Mouse (Mus musculus) hindbrain, embryonic 14.5 days (tissue): ENCODE measurements around the gene Ncf1. TPM values are rescaled to one million over a fixed set of nuclear protein-coding genes. Genes with fewer than 3 reads are reported as not detected.

Experiments used
- ATAC-seq: fragments of 200-750 bp; cut with Nextera tagmentation; 2 replicates; pipeline ENCODE4 v1.8.0; 2017; ENCODE audit warnings: moderate number of reproducible peaks, mild to moderate bottlenecking, moderate TSS enrichment, moderate library complexity; ENCODE audit not compliant: low FRiP score
- DNase-seq: peaks from one replicate; pipeline ENCODE4 v3.0.0-alpha.2; 2015; ENCODE audit warnings: low spot score
- H3K27ac ChIP-seq: fragments of 300-500 bp; sonication (generic); 2 replicates; pipeline ENCODE4 v1.5.1; 2014; ENCODE audit warnings: mild to moderate bottlenecking, moderate library complexity
- H3K27me3 ChIP-seq: fragments of 300-500 bp; sonication (generic); 2 replicates; pipeline ENCODE4 v1.6.1; 2014; ENCODE audit warnings: mild to moderate bottlenecking, low read length, mixed read lengths; ENCODE audit not compliant: control insufficient read depth, insufficient read depth
- H3K36me3 ChIP-seq: fragments of 300-500 bp; sonication (generic); replicated peaks from 2 replicates; pipeline ENCODE4 v1.6.1; 2014; ENCODE audit not compliant: control insufficient read depth, insufficient read depth
- H3K4me1 ChIP-seq: fragments of 300-500 bp; sonication (generic); replicated peaks from 2 replicates; pipeline ENCODE4 v1.6.1; 2014; ENCODE audit warnings: antibody characterized with exemption, low read length, mixed read lengths; ENCODE audit not compliant: control insufficient read depth, insufficient read depth
- H3K4me2 ChIP-seq: fragments of 300-500 bp; sonication (generic); replicated peaks from 2 replicates; pipeline ENCODE4 v1.6.1; 2014; ENCODE audit warnings: mild to moderate bottlenecking, moderate library complexity
- H3K4me3 ChIP-seq: fragments of 300-500 bp; sonication (generic); replicated peaks from 2 replicates; pipeline ENCODE4 v1.5.1; 2014; ENCODE audit warnings: mild to moderate bottlenecking, low read length
- H3K9ac ChIP-seq: fragments of 300-500 bp; sonication (generic); 2 replicates; pipeline ENCODE4 v1.6.1; 2014
- H3K9me3 ChIP-seq: fragments of 300-500 bp; sonication (generic); 2 replicates; pipeline ENCODE4 v1.6.1; 2016; ENCODE audit warnings: low read length; ENCODE audit not compliant: control insufficient read depth
- WGBS: fragments of 180-500 bp; shearing (Covaris S2); extraction: QIAGEN DNeasy Blood & Tissue Kit; methylation state at CpG from one replicate; pipeline ENCODE4 v1.1.7; 2014; 5-methylcytosine and 5-hydroxymethylcytosine counted together
- polyA plus RNA-seq: library from polyadenylated mRNA; unstranded; fragments of >200 nt; fragmentation: Nextera tagmentation; extraction: Ambion mirVana; gene quantifications from 2 replicates; pipeline ENCODE4 v1.2.1, GENCODE M21; 2014

The Ncf1 gene
- polyA plus RNA-seq, 1 experiment from 2014 or later = 2.3 TPM

DNA sequence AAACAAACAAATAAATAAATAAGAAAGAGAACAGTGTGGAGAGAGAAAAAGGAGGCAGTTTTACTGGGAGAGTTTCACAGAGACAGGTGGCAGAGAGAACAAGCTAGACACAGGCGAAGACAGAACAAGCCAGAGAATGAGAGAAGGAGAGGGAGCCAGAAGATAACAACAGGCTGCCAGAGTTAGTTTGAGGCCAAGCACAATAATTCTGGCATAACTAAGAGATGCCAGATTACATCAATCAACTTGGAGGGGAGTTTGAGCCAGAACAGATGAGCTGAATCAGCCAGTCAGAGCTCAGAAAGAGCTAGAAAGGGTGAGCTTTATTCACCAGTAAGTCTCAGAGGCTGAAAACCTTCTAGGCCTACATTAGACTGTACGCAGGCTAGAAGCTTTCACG lies 21.2 kb upstream of the Ncf1 start:
- Histone ChIP-seq H3K27ac (no peak overlapping the region), H3K9ac (no peak overlapping the region), H3K9me3 (no peaks in the 10 kb centered on the region), H3K4me3 (no peak overlapping the region), H3K36me3 (peaks cover 100% of the 10 kb centered on the region), H3K4me2 (no peak overlapping the region), H3K27me3 (no peaks in the 10 kb centered on the region), H3K4me1 (no peaks in the 10 kb centered on the region)
- no peak for ATAC-seq
- DNase-seq = no peak
- 100% methylated on average over 3 of the region's 3 CpGs for WGBS

- no peak overlapping the region for H3K4me3 ChIP-seq
- ATAC-seq (no peak), DNase-seq (no peak)
- no peaks in the 10 kb centered on the region for H3K9me3 ChIP-seq
- H3K27me3 ChIP-seq = no peaks in the 10 kb centered on the region
- no peak overlapping the region for H3K4me2 ChIP-seq
- no peak overlapping the region for H3K27ac ChIP-seq
- H3K4me1 ChIP-seq = no peaks in the 10 kb centered on the region
- H3K36me3 ChIP-seq = peaks cover 100% of the 10 kb centered on the region
- 90% methylated on average over 8 of the region's 8 CpGs for WGBS
- no peak overlapping the region for H3K9ac ChIP-seq
Observed at GRCm38 (mm10) chr5:134249245-134249649, 19.8 kb upstream of the Ncf1 start.

DNA sequence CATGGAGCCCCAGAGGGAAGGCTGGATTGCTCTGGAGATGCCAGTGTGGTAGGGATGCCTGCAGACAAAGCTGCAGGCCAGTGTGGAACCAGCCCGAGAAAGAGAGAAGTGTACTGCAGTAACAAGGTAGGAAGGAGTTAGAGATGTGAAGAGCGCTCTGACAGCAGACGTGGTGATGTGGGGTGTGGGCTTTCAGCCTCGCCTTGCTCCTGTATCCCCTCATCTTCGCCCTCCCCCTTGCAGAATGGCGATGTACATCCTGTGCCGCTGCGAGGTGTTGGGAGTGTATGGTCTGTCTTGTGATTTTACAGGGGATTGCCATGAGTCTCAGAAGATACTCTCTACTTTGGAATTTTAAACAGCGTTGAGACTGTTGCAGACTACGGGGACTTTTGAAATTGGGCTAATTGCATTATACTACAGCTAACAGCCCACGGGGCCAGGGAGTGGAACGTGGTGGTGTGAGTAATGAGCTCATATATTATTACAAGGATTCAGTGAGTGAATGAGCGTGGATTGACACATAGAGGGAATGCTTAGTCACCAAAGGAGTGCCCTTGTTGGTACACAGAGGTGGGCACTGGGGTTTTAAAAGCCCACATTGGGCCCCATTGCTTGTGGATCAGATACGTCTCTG lies 19.3 kb upstream of the Ncf1 start:
- Histone ChIP-seq H3K4me3 (no peak overlapping the region), H3K36me3 (peaks cover 100% of the 10 kb centered on the region), H3K27ac (no peak overlapping the region), H3K9ac (no peak overlapping the region), H3K4me2 (no peak overlapping the region), H3K27me3 (no peaks in the 10 kb centered on the region), H3K4me1 (no peaks in the 10 kb centered on the region), H3K9me3 (no peaks in the 10 kb centered on the region)
- 86% methylated on average over 14 of the region's 14 CpGs for WGBS
- no peak for DNase-seq
- no peak for ATAC-seq

GRCm38 (mm10) chr5:134246146-134246545 lies 16.7 kb upstream of the Ncf1 start:
- Histone ChIP-seq H3K27me3 (no peaks in the 10 kb centered on the region), H3K4me1 (no peaks in the 10 kb centered on the region), H3K4me3 (no peak overlapping the region), H3K9ac (no peak overlapping the region), H3K36me3 (peaks cover 100% of the 10 kb centered on the region), H3K4me2 (no peak overlapping the region), H3K9me3 (no peaks in the 10 kb centered on the region), H3K27ac (no peak overlapping the region)
- WGBS = 93% methylated on average over 5 of the region's 5 CpGs
- no peak for DNase-seq
- ATAC-seq = no peak

DNA sequence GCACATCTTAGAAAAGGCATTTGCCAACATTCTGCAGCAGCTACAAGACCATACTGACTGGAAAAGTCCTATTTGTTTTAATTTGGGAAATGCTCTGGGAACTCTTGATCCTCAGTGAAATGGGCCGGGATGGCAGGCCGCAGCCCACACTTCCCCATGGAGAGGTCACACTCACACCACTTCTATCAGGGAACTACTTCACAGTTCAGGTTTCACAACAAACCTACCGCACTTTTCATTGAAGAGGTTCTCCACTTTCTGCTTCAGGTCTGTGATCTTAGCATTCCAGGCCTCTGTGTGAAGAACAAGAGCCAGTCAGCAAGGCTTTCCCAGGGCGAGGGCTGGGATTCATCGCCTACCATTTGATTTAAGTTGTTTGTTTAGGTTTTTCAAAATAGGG lies 15.5 kb upstream of the Ncf1 start:
- no peak for ATAC-seq
- no peak overlapping the region for H3K27ac ChIP-seq
- no peak overlapping the region for H3K4me3 ChIP-seq
- H3K4me2 ChIP-seq = no peak overlapping the region
- no peaks in the 10 kb centered on the region for H3K27me3 ChIP-seq
- no peaks in the 10 kb centered on the region for H3K9me3 ChIP-seq
- no peak for DNase-seq
- H3K9ac ChIP-seq = no peak overlapping the region
- no peaks in the 10 kb centered on the region for H3K4me1 ChIP-seq
- peaks cover 100% of the 10 kb centered on the region for H3K36me3 ChIP-seq
- WGBS = 97% methylated on average over 5 of the region's 5 CpGs

DNA sequence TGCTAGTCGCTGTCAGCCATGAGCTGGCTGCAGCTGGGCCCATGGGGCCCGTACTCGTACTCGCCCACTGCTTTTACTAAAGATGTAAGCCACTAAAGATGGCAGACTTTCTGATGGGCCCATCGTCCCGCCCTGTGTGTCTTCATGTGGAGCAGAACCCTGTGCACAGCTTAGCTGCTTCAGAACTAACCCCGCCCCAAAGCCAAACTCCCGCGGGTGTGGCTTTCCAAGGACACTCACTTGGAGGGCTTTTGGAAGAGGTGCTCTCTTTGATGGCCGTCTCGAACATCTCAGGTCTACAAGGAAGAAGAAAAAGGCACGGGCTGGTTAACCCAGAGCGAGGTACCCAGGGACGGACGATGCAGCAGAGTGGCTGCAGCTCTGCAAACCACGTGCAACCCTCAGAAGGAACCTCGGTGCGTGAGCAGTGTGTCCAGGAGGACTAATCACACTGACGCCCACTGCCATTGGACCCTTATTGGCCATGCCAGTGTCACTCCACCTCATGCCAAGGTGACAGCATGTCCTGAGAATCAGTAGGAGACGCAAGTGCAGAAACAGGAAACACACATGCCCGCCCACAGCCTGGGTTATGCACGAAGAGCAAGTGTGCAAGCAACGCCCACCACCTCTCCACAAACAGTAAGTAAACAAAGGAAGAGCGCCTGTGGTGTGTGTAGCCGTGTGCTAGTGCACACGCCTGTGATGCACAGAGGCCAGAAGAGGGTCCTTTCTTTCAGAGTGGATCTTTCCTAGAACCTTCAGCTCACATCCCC lies 14.4 kb upstream of the Ncf1 start:
- no peaks in the 10 kb centered on the region; the same call in 1 of the 2 replicates for H3K4me1 ChIP-seq
- H3K27me3 ChIP-seq = no peaks in the 10 kb centered on the region
- no peak for ATAC-seq
- H3K9me3 ChIP-seq = no peaks in the 10 kb centered on the region
- 95% methylated on average over 26 of the region's 26 CpGs for whole genome bisulfite sequencing
- H3K4me2 ChIP-seq = no peak overlapping the region
- H3K4me3 ChIP-seq = no peak overlapping the region
- peaks cover 100% of the 10 kb centered on the region for H3K36me3 ChIP-seq
- no peak for DNase-seq
- no peak overlapping the region for H3K9ac ChIP-seq
- H3K27ac ChIP-seq = no peak overlapping the region

- no peak for DNase-seq
- Histone ChIP-seq H3K9me3 (no peaks in the 10 kb centered on the region), H3K4me1 (no peaks in the 10 kb centered on the region; the same call in 1 of the 2 replicates), H3K4me3 (no peak overlapping the region), H3K36me3 (peaks cover 100% of the 10 kb centered on the region), H3K27ac (no peak overlapping the region), H3K4me2 (no peak overlapping the region), H3K9ac (no peak overlapping the region), H3K27me3 (no peaks in the 10 kb centered on the region)
- WGBS = 81% methylated on average over 5 of the region's 5 CpGs
- ATAC-seq = no peak
Observed at GRCm38 (mm10) chr5:134241831-134242230, 12.4 kb upstream of the Ncf1 start.

DNA sequence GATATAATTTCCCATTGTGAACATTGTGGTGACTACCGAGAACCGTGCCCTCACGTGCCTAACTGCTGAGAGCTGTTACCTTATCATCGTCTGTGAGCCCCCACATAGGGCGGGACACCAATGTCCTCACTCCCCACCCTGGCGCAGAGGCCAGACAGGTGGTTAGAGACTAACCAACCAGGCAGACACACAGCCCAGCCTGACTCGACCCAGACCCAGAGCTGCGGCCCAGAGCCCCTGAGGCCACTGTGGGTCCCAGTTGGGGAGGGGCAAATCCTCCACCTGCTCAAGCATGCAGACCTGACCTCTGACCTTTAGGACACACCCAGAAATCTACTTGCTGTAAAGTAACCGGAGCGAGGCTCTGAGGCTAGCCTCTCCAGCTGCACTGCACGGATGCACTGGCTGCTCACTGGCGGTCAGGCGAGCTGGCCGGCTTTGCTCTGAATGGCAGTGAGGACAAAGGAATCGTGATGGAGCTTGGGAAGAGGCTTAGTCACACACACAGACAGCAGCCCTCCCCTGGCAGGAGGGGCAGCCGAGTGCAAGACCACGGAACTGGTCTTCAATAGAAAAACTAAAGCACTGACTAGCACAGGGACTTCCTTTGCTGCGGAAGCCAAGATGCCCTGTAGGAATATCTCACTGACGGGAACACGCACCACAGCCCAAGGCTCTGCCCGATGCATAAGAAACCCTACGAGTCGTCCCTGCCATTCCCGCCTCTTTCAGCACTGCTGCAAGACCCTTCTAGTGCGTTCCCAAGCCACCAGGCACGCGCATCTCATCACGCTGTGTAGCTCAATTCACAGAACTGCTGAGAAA lies 8.7 kb upstream of the Ncf1 start:
- WGBS = 50% methylated on average over 28 of the region's 28 CpGs

DNA sequence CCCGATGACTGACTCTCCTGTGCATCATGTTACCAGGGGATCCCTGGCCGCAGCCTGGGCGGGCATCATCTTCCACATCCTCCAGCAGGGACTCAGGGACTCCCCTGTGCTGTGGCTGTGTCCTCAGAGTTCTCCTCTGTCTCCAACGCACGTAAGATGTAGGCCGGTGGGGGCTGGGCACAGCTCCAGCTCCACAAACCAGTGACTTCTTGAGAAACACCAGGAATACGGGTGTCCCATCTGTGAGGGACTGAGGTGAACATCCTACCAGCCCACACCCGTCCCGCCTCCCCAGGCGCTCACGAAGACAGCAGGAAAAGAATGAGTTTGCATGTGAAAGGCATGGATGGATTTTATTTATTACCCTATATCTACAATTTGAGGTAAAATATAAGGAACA lies 8.1 kb upstream of the Ncf1 start:
- Histone ChIP-seq H3K27me3 (no peaks in the 10 kb centered on the region), H3K4me2 (no peak overlapping the region), H3K9ac (no peak overlapping the region), H3K9me3 (no peaks in the 10 kb centered on the region), H3K36me3 (peaks cover 73% of the 10 kb centered on the region), H3K4me1 (no peaks in the 10 kb centered on the region; the same call in 1 of the 2 replicates), H3K4me3 (no peak overlapping the region), H3K27ac (no peak overlapping the region)
- DNase-seq (no peak), ATAC-seq (no peak)
- 93% methylated on average over 11 of the region's 11 CpGs for WGBS

More for the DNA sequence above, 8.7 kb upstream of the Ncf1 start:
- H3K4me3 ChIP-seq = no peak overlapping the region
- peak; percentile 31; the same call in 1 of the 2 replicates for ATAC-seq
- H3K27me3 ChIP-seq = no peaks in the 10 kb centered on the region
- DNase-seq = no peak
- H3K36me3 ChIP-seq = peaks cover 79% of the 10 kb centered on the region
- 0 out of 2 replicates have a peak overlapping the region, but pooled peaks have one; percentile 51 for H3K27ac ChIP-seq
- no peaks in the 10 kb centered on the region for H3K9me3 ChIP-seq
- H3K4me1 ChIP-seq = no peaks in the 10 kb centered on the region; the same call in 1 of the 2 replicates
- no peak overlapping the region for H3K9ac ChIP-seq
- H3K4me2 ChIP-seq = no peak overlapping the region
